Mouse (Mus musculus): Measurements from ENCODE around the gene Kcnk16.

DNA sequence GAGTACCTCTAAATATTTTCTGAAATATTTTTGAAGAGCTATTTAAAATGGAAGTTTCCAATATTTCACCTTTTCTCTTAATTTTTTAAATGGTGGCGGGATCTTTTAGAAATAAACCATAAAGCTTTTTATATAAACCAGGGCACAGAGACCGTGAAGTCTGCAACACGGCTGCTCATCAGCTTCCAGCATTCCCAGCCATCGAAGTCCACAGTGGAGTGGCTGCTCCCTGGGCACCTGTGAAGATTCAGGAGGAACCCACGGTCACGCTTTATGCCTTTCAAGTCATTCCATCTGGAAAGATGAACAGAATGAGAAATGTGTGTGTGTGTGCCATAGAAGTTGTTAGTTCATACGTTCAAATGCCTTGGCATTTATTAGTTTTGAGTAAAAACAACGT lies 25.9 kb upstream of the Kcnk16 start:
- TF ChIP-seq POLR2A (IDR thresholded peaks at IDR 0.05; ENCODE audit: insufficient read length, low read depth) = no peak
- TF ChIP-seq E2F4 (IDR thresholded peaks at IDR 0.05; ENCODE audit: insufficient read depth) = no peak
- TF ChIP-seq CEBPB (IDR thresholded peaks at IDR 0.05; ENCODE audit: insufficient read depth, poor library complexity, severe bottlenecking) = no peak
- TF ChIP-seq MYOD1 (IDR thresholded peaks at IDR 0.05; ENCODE audit: control insufficient read depth in 1 of 3, insufficient read length in 2 of 3, low read depth in 2 of 3) = no peak
- no peak for TF ChIP-seq POLR2AphosphoS2 (IDR thresholded peaks at IDR 0.05; ENCODE audit: insufficient read length, low read depth)
- no peak for TF ChIP-seq MAX (IDR thresholded peaks at IDR 0.05; ENCODE audit: low read depth)
- TF ChIP-seq TCF12 (IDR thresholded peaks at IDR 0.05; ENCODE audit: insufficient read depth, poor library complexity, severe bottlenecking) = no peak

Measured in myocyte (in vitro differentiated cells).